Mouse (Mus musculus) heart, embryonic 15.5 days (tissue): ENCODE data around the gene Bcl2l14. TPM values are rescaled to one million over a fixed set of nuclear protein-coding genes. Genes with fewer than 3 reads are reported as not detected.

Experiments
- ATAC-seq: fragments of 200-750 bp; cut with Nextera tagmentation; replicated peaks from 2 replicates; pipeline ENCODE4 v1.8.0; 2017; ENCODE audit warnings: low read depth, moderate TSS enrichment; ENCODE audit not compliant: insufficient number of reproducible peaks, insufficient read depth, low FRiP score
- H3K27ac ChIP-seq: fragments of 300-500 bp; sonication (generic); 2 replicates; pipeline ENCODE4 v1.5.1; 2015; ENCODE audit warnings: mild to moderate bottlenecking, inconsistent platforms
- H3K27me3 ChIP-seq: fragments of 300-500 bp; sonication (generic); 2 replicates; pipeline ENCODE4 v1.6.1; 2015; ENCODE audit warnings: inconsistent platforms
- H3K36me3 ChIP-seq: fragments of 300-500 bp; sonication (generic); 2 replicates; pipeline ENCODE4 v1.6.1; 2015; ENCODE audit warnings: mild to moderate bottlenecking, inconsistent platforms
- H3K4me1 ChIP-seq: fragments of 300-500 bp; sonication (generic); replicated peaks from 2 replicates; pipeline ENCODE4 v1.6.1; 2015; ENCODE audit warnings: inconsistent platforms
- H3K4me2 ChIP-seq: fragments of 300-500 bp; sonication (generic); 2 replicates; pipeline ENCODE4 v1.6.1; 2015; ENCODE audit warnings: inconsistent platforms, mild to moderate bottlenecking, moderate library complexity
- H3K4me3 ChIP-seq: fragments of 300-500 bp; sonication (generic); 2 replicates; pipeline ENCODE4 v1.5.1; 2015; ENCODE audit warnings: mild to moderate bottlenecking, inconsistent platforms
- H3K9ac ChIP-seq: fragments of 300-500 bp; sonication (generic); 2 replicates; pipeline ENCODE4 v1.6.1; 2015; ENCODE audit warnings: mild to moderate bottlenecking, inconsistent platforms
- H3K9me3 ChIP-seq: fragments of 300-500 bp; sonication (generic); replicated peaks from 2 replicates; pipeline ENCODE4 v1.6.1; 2016; ENCODE audit warnings: inconsistent platforms
- WGBS: fragments of 180-500 bp; shearing (Covaris S2); methylation state at CpG from one replicate; pipeline ENCODE4 v1.1.7; 2015; ENCODE audit warnings: mixed read lengths; 5-methylcytosine and 5-hydroxymethylcytosine counted together
- polyA plus RNA-seq: library from polyadenylated mRNA; unstranded; fragments of >200 nt; fragmentation: Nextera tagmentation; extraction: Ambion mirVana; gene quantifications from 2 replicates; pipeline ENCODE4 v1.2.1, GENCODE M21; 2015

Gene Bcl2l14
- polyA plus RNA-seq, 1 experiment from 2014 or later: 0.24 TPM

GRCm38 (mm10) chr6:134448451-134448850, 52.3 kb downstream of the Bcl2l14 start:
- H3K4me1 ChIP-seq: no peaks in the 10 kb centered on the region
- 90% methylated on average over 12 of the region's 12 CpGs for WGBS
- H3K9me3 ChIP-seq: no peaks in the 10 kb centered on the region
- H3K27ac ChIP-seq: no peak overlapping the region
- ATAC-seq: no peak
- peaks cover 43% of the 10 kb centered on the region for H3K36me3 ChIP-seq
- no peak overlapping the region for H3K9ac ChIP-seq
- H3K4me2 ChIP-seq: no peak overlapping the region
- H3K4me3 ChIP-seq: no peak overlapping the region
- no peaks in the 10 kb centered on the region for H3K27me3 ChIP-seq

- H3K27me3 ChIP-seq: no peaks in the 10 kb centered on the region
- no peak overlapping the region for H3K27ac ChIP-seq
- no peak overlapping the region for H3K9ac ChIP-seq
- no peak for ATAC-seq
- H3K36me3 ChIP-seq: peaks cover 54% of the 10 kb centered on the region
- no peak overlapping the region for H3K4me3 ChIP-seq
- H3K4me1 ChIP-seq: no peaks in the 10 kb centered on the region
- 64% methylated on average over 11 of the region's 11 CpGs for WGBS
- no peak overlapping the region for H3K4me2 ChIP-seq
- no peaks in the 10 kb centered on the region for H3K9me3 ChIP-seq
Measured at GRCm38 (mm10) chr6:134449958-134450357, 53.8 kb downstream of the Bcl2l14 start.

GRCm38 (mm10) chr6:134450661-134451119, 54.6 kb downstream of the Bcl2l14 start:
- no peaks in the 10 kb centered on the region for H3K27me3 ChIP-seq
- H3K9ac ChIP-seq: no peak overlapping the region
- no peak overlapping the region for H3K27ac ChIP-seq
- H3K4me2 ChIP-seq: no peak overlapping the region
- H3K4me3 ChIP-seq: no peak overlapping the region
- ATAC-seq: no peak
- H3K4me1 ChIP-seq: no peaks in the 10 kb centered on the region
- 51% methylated on average over 14 of the region's 14 CpGs for WGBS
- peaks cover 57% of the 10 kb centered on the region for H3K36me3 ChIP-seq
- no peaks in the 10 kb centered on the region for H3K9me3 ChIP-seq

- 82% methylated on average over 1 of the region's 1 CpGs for WGBS
- Histone ChIP-seq H3K36me3 (peaks cover 84% of the 10 kb centered on the region), H3K9me3 (no peaks in the 10 kb centered on the region), H3K4me1 (no peaks in the 10 kb centered on the region), H3K9ac (no peak overlapping the region), H3K27ac (no peak overlapping the region), H3K4me2 (no peak overlapping the region), H3K4me3 (no peak overlapping the region), H3K27me3 (no peaks in the 10 kb centered on the region)
- no peak for ATAC-seq
Measured at GRCm38 (mm10) chr6:134454093-134454492, 58.0 kb downstream of the Bcl2l14 start.

GRCm38 (mm10) chr6:134458376-134458775, 62.3 kb downstream of the Bcl2l14 start:
- ATAC-seq: no peak
- Histone ChIP-seq H3K36me3 (peaks cover 86% of the 10 kb centered on the region), H3K4me3 (no peak overlapping the region), H3K4me1 (no peaks in the 10 kb centered on the region), H3K27ac (no peak overlapping the region), H3K9ac (no peak overlapping the region), H3K9me3 (no peaks in the 10 kb centered on the region), H3K4me2 (no peak overlapping the region), H3K27me3 (no peaks in the 10 kb centered on the region)
- 71% methylated on average over 1 of the region's 1 CpGs for WGBS

- ATAC-seq: no peak
- Histone ChIP-seq H3K27ac (no peak overlapping the region), H3K9ac (no peak overlapping the region), H3K4me2 (no peak overlapping the region), H3K36me3 (peaks cover 73% of the 10 kb centered on the region), H3K9me3 (no peaks in the 10 kb centered on the region), H3K4me3 (no peak overlapping the region), H3K27me3 (no peaks in the 10 kb centered on the region), H3K4me1 (no peaks in the 10 kb centered on the region)
- WGBS: 90% methylated on average over 6 of the region's 6 CpGs
Measured at GRCm38 (mm10) chr6:134461175-134461574, 65.1 kb downstream of the Bcl2l14 start.

- H3K9me3 ChIP-seq: no peaks in the 10 kb centered on the region
- WGBS: 85% methylated on average over 10 of the region's 10 CpGs
- no peaks in the 10 kb centered on the region for H3K27me3 ChIP-seq
- H3K27ac ChIP-seq: no peak overlapping the region
- H3K4me2 ChIP-seq: no peak overlapping the region
- no peak overlapping the region for H3K4me3 ChIP-seq
- no peak overlapping the region for H3K9ac ChIP-seq
- H3K36me3 ChIP-seq: peaks cover 35% of the 10 kb centered on the region
- peaks cover 11% of the 10 kb centered on the region for H3K4me1 ChIP-seq
- ATAC-seq: no peak
Measured at GRCm38 (mm10) chr6:134466671-134467229, 70.6 kb downstream of the Bcl2l14 start.

GRCm38 (mm10) chr6:134469297-134469696, 73.2 kb downstream of the Bcl2l14 start:
- Histone ChIP-seq H3K9ac (no peak overlapping the region), H3K27me3 (no peaks in the 10 kb centered on the region), H3K4me3 (no peak overlapping the region), H3K4me2 (no peak overlapping the region), H3K36me3 (peaks cover 18% of the 10 kb centered on the region), H3K4me1 (peaks cover 13% of the 10 kb centered on the region), H3K9me3 (no peaks in the 10 kb centered on the region), H3K27ac (no peak overlapping the region)
- no peak for ATAC-seq
- 89% methylated on average over 2 of the region's 2 CpGs for WGBS

GRCm38 (mm10) chr6:134470857-134471256, 74.7 kb downstream of the Bcl2l14 start:
- no peak overlapping the region for H3K9ac ChIP-seq
- H3K4me2 ChIP-seq: peak overlapping the region; percentile 48
- no peaks in the 10 kb centered on the region for H3K27me3 ChIP-seq
- H3K4me1 ChIP-seq: peaks cover 13% of the 10 kb centered on the region
- H3K9me3 ChIP-seq: no peaks in the 10 kb centered on the region
- peak overlapping the region; percentile 50; the same call in 1 of the 2 replicates for H3K27ac ChIP-seq
- peak; percentile 85 for ATAC-seq
- H3K36me3 ChIP-seq: peaks cover 13% of the 10 kb centered on the region
- WGBS: 19% methylated on average over 14 of the region's 14 CpGs
- no peak overlapping the region for H3K4me3 ChIP-seq

GRCm38 (mm10) chr6:134473143-134473561, 77.0 kb downstream of the Bcl2l14 start:
- peaks cover 4% of the 10 kb centered on the region for H3K36me3 ChIP-seq
- H3K27me3 ChIP-seq: no peaks in the 10 kb centered on the region
- H3K4me1 ChIP-seq: peaks cover 24% of the 10 kb centered on the region
- no peak for ATAC-seq
- H3K9me3 ChIP-seq: no peaks in the 10 kb centered on the region
- H3K4me3 ChIP-seq: no peak overlapping the region
- H3K4me2 ChIP-seq: no peak overlapping the region
- WGBS: 86% methylated on average over 7 of the region's 7 CpGs
- H3K27ac ChIP-seq: no peak overlapping the region
- no peak overlapping the region for H3K9ac ChIP-seq

GRCm38 (mm10) chr6:134479481-134479880, 83.4 kb downstream of the Bcl2l14 start:
- no peak overlapping the region for H3K4me2 ChIP-seq

GRCm38 (mm10) chr6:134486318-134486717, 90.2 kb downstream of the Bcl2l14 start:
- Histone ChIP-seq H3K4me1 (peaks cover 11% of the 10 kb centered on the region), H3K27me3 (no peaks in the 10 kb centered on the region), H3K9ac (no peak overlapping the region), H3K4me2 (no peak overlapping the region), H3K36me3 (peaks cover 26% of the 10 kb centered on the region), H3K9me3 (no peaks in the 10 kb centered on the region), H3K27ac (no peak overlapping the region), H3K4me3 (no peak overlapping the region)
- no peak for ATAC-seq
- 90% methylated on average over 9 of the region's 9 CpGs for WGBS

More at GRCm38 (mm10) chr6:134479481-134479880, 83.4 kb downstream of the Bcl2l14 start:
- WGBS: 89% methylated on average over 10 of the region's 10 CpGs
- Histone ChIP-seq H3K9ac (no peak overlapping the region), H3K27ac (no peak overlapping the region), H3K36me3 (peaks cover 33% of the 10 kb centered on the region), H3K4me3 (no peak overlapping the region), H3K4me1 (peaks cover 12% of the 10 kb centered on the region), H3K9me3 (no peaks in the 10 kb centered on the region), H3K27me3 (no peaks in the 10 kb centered on the region)
- no peak for ATAC-seq
